Mouse (Mus musculus) embryonic facial prominence, embryonic 12.5 days (tissue): ENCODE results near the gene Acin1. TPM values are rescaled to one million over a fixed set of nuclear protein-coding genes. Genes with fewer than 3 reads are reported as not detected.
A peak's percentile ranks its signal among the peaks of the same experiment; 100 is the strongest.
"Not testable (repeated sequence)": the region's sequence is repeated elsewhere in the genome, so short reads cannot be mapped to it uniquely, and the experiment has no call there.

ENCODE experiments used
- ATAC-seq: fragments of 200-750 bp; cut with Nextera tagmentation; 2 replicates; pipeline ENCODE4 v1.8.0; 2017; ENCODE audit not compliant: insufficient number of reproducible peaks, insufficient read depth, low FRiP score, low TSS enrichment
- H3K27ac ChIP-seq: fragments of 300-500 bp; sonication (generic); 2 replicates; pipeline ENCODE4 v1.5.1; 2016; ENCODE audit warnings: mild to moderate bottlenecking
- H3K27me3 ChIP-seq: fragments of 300-500 bp; sonication (generic); 2 replicates; pipeline ENCODE4 v1.6.1; 2016; ENCODE audit warnings: mild to moderate bottlenecking, moderate library complexity
- H3K36me3 ChIP-seq: fragments of 300-500 bp; sonication (generic); 2 replicates; pipeline ENCODE4 v1.6.1; 2016; ENCODE audit warnings: mild to moderate bottlenecking
- H3K4me1 ChIP-seq: fragments of 300-500 bp; sonication (generic); 2 replicates; pipeline ENCODE4 v1.6.1; 2016
- H3K4me2 ChIP-seq: fragments of 300-500 bp; sonication (generic); replicated peaks from 2 replicates; pipeline ENCODE4 v1.6.1; 2016; ENCODE audit warnings: mild to moderate bottlenecking, moderate library complexity
- H3K4me3 ChIP-seq: fragments of 300-500 bp; sonication (generic); 2 replicates; pipeline ENCODE4 v1.5.1; 2016; ENCODE audit warnings: mild to moderate bottlenecking
- H3K9ac ChIP-seq: fragments of 300-500 bp; sonication (generic); 2 replicates; pipeline ENCODE4 v1.6.1; 2016; ENCODE audit warnings: mild to moderate bottlenecking, moderate library complexity
- H3K9me3 ChIP-seq: fragments of 300-500 bp; sonication (generic); 2 replicates; pipeline ENCODE4 v1.6.1; 2016; ENCODE audit warnings: mild to moderate bottlenecking, moderate library complexity
- WGBS: fragments of 180-500 bp; shearing (Covaris S2); methylation state at CpG from one replicate; pipeline ENCODE4 v1.1.7; 2016; 5-methylcytosine and 5-hydroxymethylcytosine counted together
- polyA plus RNA-seq: library from polyadenylated mRNA; unstranded; fragments of >200 nt; fragmentation: Nextera tagmentation; extraction: Ambion mirVana; gene quantifications from 2 replicates; pipeline ENCODE4 v1.2.1, GENCODE M21; 2016

Gene Acin1
- polyA plus RNA-seq, 1 experiment from 2014 or later, result 150 TPM

GRCm38 (mm10) chr14:54617897-54618365, 68.8 kb downstream of the Acin1 start, which contains the start of gene Psmb5:
TSS of gene Psmb5 (minus strand) at chr14:54618022.
- Histone ChIP-seq H3K27ac (peak within 1 kb of the TSS; percentile 86), H3K4me1 (0 out of 2 replicates have a peak, but pooled peaks cover 5% of the 10 kb centered on the region), H3K36me3 (peaks cover 27% of the 10 kb centered on the region), H3K4me3 (peak within 1 kb of the TSS; percentile 88), H3K9me3 (no peaks in the 10 kb centered on the region), H3K27me3 (no peaks in the 10 kb centered on the region), H3K9ac (peak within 1 kb of the TSS; percentile 86), H3K4me2 (peak within 1 kb of the TSS; percentile 67)
- under 1% methylated on average over 25 of the region's 25 CpGs for WGBS
- ATAC-seq, result peak; percentile 81

DNA sequence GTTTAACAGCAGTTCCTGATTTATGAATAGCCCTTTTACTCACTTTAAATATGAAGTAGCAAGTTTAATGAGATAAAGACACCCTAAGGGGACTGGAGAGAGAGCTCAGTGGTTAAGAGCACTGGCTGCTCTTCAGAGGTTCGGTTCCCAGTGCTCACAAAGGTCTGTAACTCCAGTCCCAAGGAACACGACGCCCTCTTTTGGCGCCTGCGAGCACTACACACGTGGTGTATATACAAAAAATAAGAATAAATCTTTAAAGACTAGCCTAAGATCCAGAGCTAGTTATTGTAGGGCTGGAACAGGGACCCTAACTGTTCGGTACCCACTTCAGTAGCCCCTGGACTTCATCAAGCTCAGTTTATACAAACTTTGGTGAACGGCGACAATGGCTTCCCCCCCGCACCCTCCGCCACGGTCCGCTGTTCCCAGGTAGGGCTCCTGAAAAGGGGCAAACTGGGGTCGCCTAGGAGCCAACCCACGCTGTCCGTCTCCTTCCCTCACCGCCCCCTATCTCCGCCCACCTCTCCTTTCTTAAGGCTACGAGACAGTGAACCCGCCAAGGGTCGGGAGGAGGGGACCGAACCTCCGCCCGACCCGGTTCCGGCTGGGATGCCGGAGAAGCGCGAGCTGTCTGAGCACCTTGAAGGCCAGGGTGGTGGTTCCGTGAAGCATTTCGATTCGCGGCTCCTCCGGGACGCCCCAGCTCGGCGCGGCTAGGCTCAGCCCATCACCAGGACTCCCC, 69.4 kb downstream of the Acin1 start:
- Histone ChIP-seq H3K36me3 (peaks cover 33% of the 10 kb centered on the region), H3K9ac (peak overlapping the region; percentile 86), H3K4me3 (peak overlapping the region; percentile 88), H3K27me3 (no peaks in the 10 kb centered on the region), H3K27ac (peak overlapping the region; percentile 86), H3K4me2 (peak overlapping the region; percentile 67), H3K9me3 (no peaks in the 10 kb centered on the region), H3K4me1 (0 out of 2 replicates have a peak, but pooled peaks cover 5% of the 10 kb centered on the region)
- WGBS, result 2% methylated on average over 38 of the region's 38 CpGs
- peak; percentile 11; the same call in 1 of the 2 replicates for ATAC-seq

DNA sequence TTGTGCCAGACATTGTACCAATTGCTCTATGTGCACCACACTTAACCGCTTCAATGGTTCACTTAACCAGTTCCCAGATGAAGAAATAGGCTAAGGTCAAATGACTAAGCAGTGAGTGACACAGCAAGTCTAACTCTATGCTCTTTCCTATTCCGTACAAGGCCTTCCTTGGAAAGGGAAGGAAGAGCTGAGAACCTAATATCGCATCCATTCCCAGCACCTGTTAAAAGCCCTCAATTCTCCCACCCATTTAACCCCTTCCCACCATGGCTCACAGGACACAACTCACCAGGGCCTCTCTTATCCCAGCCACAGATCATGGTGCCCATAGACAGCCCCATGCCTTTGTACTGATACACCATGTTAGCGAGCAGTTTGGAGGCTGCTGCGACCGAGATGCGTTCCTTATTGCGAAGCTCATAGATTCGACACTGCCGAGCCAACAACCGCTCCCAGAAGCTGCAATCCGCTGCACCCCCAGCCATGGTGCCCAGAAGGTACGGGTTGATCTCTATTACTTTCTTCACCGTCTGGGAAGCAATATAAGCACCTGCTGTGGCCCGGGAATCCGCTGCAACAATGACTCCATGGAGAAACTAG, 70.4 kb downstream of the Acin1 start:
- Histone ChIP-seq H3K4me1 (0 out of 2 replicates have a peak, but pooled peaks cover 5% of the 10 kb centered on the region), H3K27me3 (no peaks in the 10 kb centered on the region), H3K4me3 (no peak overlapping the region), H3K4me2 (peak overlapping the region; percentile 67; the same call in 1 of the 2 replicates), H3K9ac (no peak overlapping the region), H3K9me3 (no peaks in the 10 kb centered on the region), H3K27ac (no peak overlapping the region), H3K36me3 (peaks cover 41% of the 10 kb centered on the region)
- 90% methylated on average over 16 of the region's 16 CpGs for WGBS
- no peak for ATAC-seq

DNA sequence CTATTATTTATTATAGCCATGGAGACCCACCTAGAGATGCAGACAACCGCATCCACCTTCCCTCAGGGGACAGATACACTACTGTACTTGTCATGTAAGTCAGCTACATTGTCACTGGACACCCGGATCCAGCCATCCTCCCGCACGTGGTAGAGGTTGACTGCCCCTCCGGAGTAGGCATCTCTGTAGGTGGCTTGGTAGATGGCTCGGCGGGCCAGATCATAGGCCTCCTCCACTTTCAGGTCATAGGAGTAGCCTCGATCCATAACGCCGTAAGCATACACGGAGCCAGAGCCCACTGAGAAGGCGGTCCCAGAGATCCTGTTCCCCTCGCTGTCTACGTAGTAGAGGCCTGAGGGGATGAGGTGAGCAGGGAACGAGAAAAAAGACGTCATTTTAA, 72.6 kb downstream of the Acin1 start:
- H3K9me3 ChIP-seq, H3K4me3 ChIP-seq, H3K4me1 ChIP-seq, H3K4me2 ChIP-seq, H3K27me3 ChIP-seq, H3K27ac ChIP-seq, H3K9ac ChIP-seq, ATAC-seq: not testable (repeated sequence)
- 94% methylated on average over 16 of the region's 16 CpGs for WGBS
- peaks cover 41% of the 10 kb centered on the region for H3K36me3 ChIP-seq

- 76% methylated on average over 6 of the region's 6 CpGs for WGBS
- Histone ChIP-seq H3K4me3 (no peak overlapping the region), H3K36me3 (peaks cover 34% of the 10 kb centered on the region), H3K4me1 (no peaks in the 10 kb centered on the region), H3K4me2 (no peak overlapping the region), H3K27me3 (no peaks in the 10 kb centered on the region), H3K9ac (no peak overlapping the region), H3K9me3 (no peaks in the 10 kb centered on the region), H3K27ac (no peak overlapping the region)
- no peak for ATAC-seq
Observed at GRCm38 (mm10) chr14:54610648-54611047, 76.1 kb downstream of the Acin1 start.

DNA sequence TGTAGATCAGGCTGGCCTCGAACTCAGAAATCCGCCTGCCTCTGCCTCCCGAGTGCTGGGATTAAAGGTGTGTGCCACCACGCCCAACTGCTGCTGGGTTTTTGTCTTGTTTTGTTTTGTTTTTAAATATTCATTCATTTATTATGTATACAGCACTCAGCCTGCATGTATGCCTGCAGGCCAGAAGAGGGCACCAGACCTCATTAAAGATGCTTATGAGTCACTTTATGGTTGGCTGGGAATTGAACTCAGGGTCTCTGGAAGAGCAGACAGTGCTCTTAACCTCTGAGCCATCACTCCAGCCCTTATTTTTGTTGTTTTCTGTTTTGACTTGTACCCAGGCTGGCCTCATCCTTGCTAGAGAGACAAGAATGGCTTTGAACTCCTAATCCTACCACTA, 76.8 kb downstream of the Acin1 start:
- no peaks in the 10 kb centered on the region for H3K9me3 ChIP-seq
- peaks cover 27% of the 10 kb centered on the region for H3K36me3 ChIP-seq
- H3K27ac ChIP-seq, result no peak overlapping the region
- no peaks in the 10 kb centered on the region; the same call in 1 of the 2 replicates for H3K4me1 ChIP-seq
- WGBS, result 80% methylated on average over 4 of the region's 4 CpGs
- no peaks in the 10 kb centered on the region for H3K27me3 ChIP-seq
- no peak overlapping the region for H3K4me3 ChIP-seq
- no peak for ATAC-seq
- H3K4me2 ChIP-seq, result no peak overlapping the region
- no peak overlapping the region for H3K9ac ChIP-seq

GRCm38 (mm10) chr14:54609245-54609644, 77.5 kb downstream of the Acin1 start:
- Histone ChIP-seq H3K27me3 (no peaks in the 10 kb centered on the region), H3K4me2 (no peak overlapping the region), H3K9ac (no peak overlapping the region), H3K4me1 (peaks cover 3% of the 10 kb centered on the region), H3K27ac (0 out of 2 replicates have a peak overlapping the region, but pooled peaks have one; percentile 30), H3K36me3 (peaks cover 20% of the 10 kb centered on the region), H3K4me3 (no peak overlapping the region), H3K9me3 (no peaks in the 10 kb centered on the region)
- WGBS, result 59% methylated on average over 4 of the region's 4 CpGs
- no peak for ATAC-seq

DNA sequence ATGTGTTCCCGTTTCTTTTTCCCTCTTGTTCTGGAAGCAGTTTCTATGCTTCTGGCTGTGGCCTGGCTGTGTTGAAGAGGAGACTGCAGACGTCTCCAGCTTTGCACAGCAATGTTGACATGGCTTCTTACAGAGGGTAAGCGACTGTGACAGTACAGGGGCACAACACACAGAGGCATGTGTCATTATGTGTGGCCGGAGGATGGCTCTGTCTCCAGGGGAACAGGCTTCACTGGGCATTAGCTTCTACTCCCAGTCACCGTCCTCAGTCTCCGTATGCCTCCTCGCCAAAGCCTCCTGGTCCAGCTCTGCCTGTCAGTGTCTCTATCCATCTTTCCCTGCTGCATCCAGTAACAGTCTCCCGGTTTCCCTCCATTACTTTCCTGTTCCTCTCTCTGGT, 79.5 kb downstream of the Acin1 start:
- Histone ChIP-seq H3K27me3 (no peaks in the 10 kb centered on the region), H3K9ac (no peak overlapping the region), H3K9me3 (no peaks in the 10 kb centered on the region), H3K36me3 (peaks cover 8% of the 10 kb centered on the region; the same call in 1 of the 2 replicates), H3K27ac (no peak overlapping the region), H3K4me2 (no peak overlapping the region), H3K4me3 (no peak overlapping the region), H3K4me1 (peaks cover 9% of the 10 kb centered on the region)
- ATAC-seq, result no peak
- WGBS, result 55% methylated on average over 8 of the region's 8 CpGs

GRCm38 (mm10) chr14:54605752-54606321, 80.9 kb downstream of the Acin1 start, which contains the start of gene 4931414P19Rik:
TSS of gene 4931414P19Rik (minus strand) at chr14:54605993.
- no peaks in the 10 kb centered on the region for H3K9me3 ChIP-seq
- peak within 1 kb of the TSS; percentile 42 for H3K4me3 ChIP-seq
- H3K4me1 ChIP-seq, result peaks cover 10% of the 10 kb centered on the region
- 2% methylated on average over 39 of the region's 39 CpGs for WGBS
- ATAC-seq, result no peak
- peak within 1 kb of the TSS; percentile 69 for H3K27ac ChIP-seq
- H3K9ac ChIP-seq, result peak within 1 kb of the TSS; percentile 34
- H3K4me2 ChIP-seq, result peak within 1 kb of the TSS; percentile 51
- no peaks in the 10 kb centered on the region for H3K27me3 ChIP-seq
- no peaks in the 10 kb centered on the region for H3K36me3 ChIP-seq

DNA sequence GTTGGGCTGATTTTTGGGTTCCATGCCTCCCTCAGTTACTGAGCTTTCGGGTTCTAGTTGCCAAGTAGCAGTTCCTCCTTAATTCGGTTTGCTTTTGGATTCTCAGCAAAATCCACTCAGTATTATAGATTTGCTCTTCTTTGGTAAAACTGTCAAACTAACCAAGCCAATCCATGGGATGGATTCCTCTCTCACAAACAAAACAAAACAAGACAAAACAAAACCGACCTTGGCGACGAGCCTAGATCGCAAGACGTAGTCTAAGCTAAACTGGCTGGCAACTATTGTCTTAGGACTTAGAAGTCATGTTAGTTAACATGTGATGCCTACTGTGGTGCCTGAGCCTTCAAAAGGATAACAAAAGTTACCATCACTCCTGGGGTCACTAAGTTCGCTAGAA, 83.0 kb downstream of the Acin1 start:
- H3K4me1 ChIP-seq, result peaks cover 10% of the 10 kb centered on the region
- H3K36me3 ChIP-seq, result peaks cover 7% of the 10 kb centered on the region; the same call in 1 of the 2 replicates
- H3K27ac ChIP-seq, result peak overlapping the region; percentile 91; the same call in 1 of the 2 replicates
- H3K4me3 ChIP-seq, result peak overlapping the region; percentile 62
- peak overlapping the region; percentile 47 for H3K4me2 ChIP-seq
- ATAC-seq, result no peak
- H3K9me3 ChIP-seq, result no peaks in the 10 kb centered on the region
- H3K9ac ChIP-seq, result no peak overlapping the region
- WGBS, result 84% methylated on average over 8 of the region's 8 CpGs
- H3K27me3 ChIP-seq, result no peaks in the 10 kb centered on the region

GRCm38 (mm10) chr14:54603038-54603654, 83.6 kb downstream of the Acin1 start:
- peak overlapping the region; percentile 91 for H3K27ac ChIP-seq
- ATAC-seq, result peak; percentile 97
- under 1% methylated on average over 46 of the region's 46 CpGs for WGBS

More at GRCm38 (mm10) chr14:54603038-54603654, 83.6 kb downstream of the Acin1 start:
- peak overlapping the region; percentile 70 for H3K9ac ChIP-seq
- H3K9me3 ChIP-seq, result no peaks in the 10 kb centered on the region
- no peaks in the 10 kb centered on the region for H3K27me3 ChIP-seq
- peaks cover 7% of the 10 kb centered on the region; the same call in 1 of the 2 replicates for H3K36me3 ChIP-seq
- peak overlapping the region; percentile 47 for H3K4me2 ChIP-seq
- peak overlapping the region; percentile 62 for H3K4me3 ChIP-seq
- H3K4me1 ChIP-seq, result peaks cover 10% of the 10 kb centered on the region
